Mouse (Mus musculus) heart, embryonic 12.5 days (tissue): ENCODE measurements at regions not wholly inside any gene's neighbourhood (a gene's known extent, or its start where the extent isn't known, plus 50 kb on each side); places are given as distances from the start of the nearest gene placed in this dataset.

ENCODE experiments used
- ATAC-seq: fragments of 200-750 bp; cut with Nextera tagmentation; 2 replicates; pipeline ENCODE4 v1.8.0; 2017; ENCODE audit warnings: moderate TSS enrichment, moderate library complexity; ENCODE audit not compliant: insufficient number of reproducible peaks, low FRiP score
- H3K27ac ChIP-seq: fragments of 300-500 bp; sonication (generic); 2 replicates; pipeline ENCODE4 v1.5.1; 2016; ENCODE audit warnings: mild to moderate bottlenecking, moderate library complexity; ENCODE audit not compliant: poor library complexity, severe bottlenecking
- H3K27me3 ChIP-seq: fragments of 300-500 bp; sonication (generic); replicated peaks from 2 replicates; pipeline ENCODE4 v1.6.1; 2016; ENCODE audit warnings: mild to moderate bottlenecking, moderate library complexity
- H3K36me3 ChIP-seq: fragments of 300-500 bp; sonication (generic); 2 replicates; pipeline ENCODE4 v1.6.1; 2016; ENCODE audit warnings: mild to moderate bottlenecking, moderate library complexity
- H3K4me1 ChIP-seq: fragments of 300-500 bp; sonication (generic); replicated peaks from 2 replicates; pipeline ENCODE4 v1.6.1; 2016; ENCODE audit warnings: mild to moderate bottlenecking
- H3K4me2 ChIP-seq: fragments of 300-500 bp; sonication (generic); 2 replicates; pipeline ENCODE4 v1.6.1; 2016; ENCODE audit warnings: mild to moderate bottlenecking, moderate library complexity
- H3K4me3 ChIP-seq: fragments of 300-500 bp; sonication (generic); 2 replicates; pipeline ENCODE4 v1.5.1; 2016; ENCODE audit warnings: mild to moderate bottlenecking
- H3K9ac ChIP-seq: fragments of 300-500 bp; sonication (generic); 2 replicates; pipeline ENCODE4 v1.6.1; 2016; ENCODE audit warnings: mild to moderate bottlenecking, moderate library complexity
- H3K9me3 ChIP-seq: fragments of 300-500 bp; sonication (generic); replicated peaks from 2 replicates; pipeline ENCODE4 v1.6.1; 2016; ENCODE audit warnings: mild to moderate bottlenecking, moderate library complexity
- WGBS: fragments of 180-500 bp; shearing (Covaris S2); methylation state at CpG from one replicate; pipeline ENCODE4 v1.1.7; 2016; 5-methylcytosine and 5-hydroxymethylcytosine counted together

DNA sequence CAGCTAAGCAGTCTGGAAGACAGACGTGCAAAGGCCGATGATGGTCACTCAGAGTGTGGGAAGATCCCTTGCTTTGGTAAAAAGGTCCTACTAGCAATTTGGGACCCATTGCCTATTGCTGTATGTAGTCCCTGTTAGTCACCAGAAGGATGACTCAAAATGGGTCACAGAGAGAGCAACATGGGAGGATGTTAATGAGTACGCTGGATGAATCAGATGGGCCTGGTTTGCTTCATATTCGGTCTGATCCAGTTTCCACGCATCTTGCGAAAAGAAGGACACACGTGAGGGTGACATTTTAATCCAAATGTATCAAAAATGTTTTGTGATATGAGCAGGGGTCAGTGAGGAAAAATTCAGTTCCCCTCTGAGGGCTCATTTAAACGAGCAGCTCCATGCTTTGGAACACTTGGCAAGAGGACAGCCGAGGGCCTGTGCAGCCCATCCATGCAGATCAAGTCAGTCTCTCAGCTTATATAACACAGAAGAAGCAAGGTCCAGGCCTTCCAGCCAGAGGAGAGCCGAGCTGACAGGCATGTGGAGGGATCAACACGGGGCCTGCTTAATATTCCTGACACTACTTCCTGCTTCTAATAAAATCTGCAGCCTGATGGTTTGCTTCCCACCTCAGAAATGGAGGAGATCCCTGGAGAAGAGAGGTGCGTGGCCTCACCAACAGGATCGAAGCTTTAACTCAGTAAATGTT is 579.2 kb upstream of the Gm26657 start:
- Histone ChIP-seq H3K9ac (no peak overlapping the region), H3K4me2 (no peak overlapping the region), H3K4me3 (no peak overlapping the region), H3K27me3 (no peaks in the 10 kb centered on the region), H3K4me1 (no peaks in the 10 kb centered on the region), H3K27ac (no peak overlapping the region), H3K9me3 (peaks cover 3% of the 10 kb centered on the region; the same call in 1 of the 2 replicates), H3K36me3 (no peaks in the 10 kb centered on the region)
- ATAC-seq, result no peak
- WGBS, result 84% methylated on average over 13 of the region's 13 CpGs

DNA sequence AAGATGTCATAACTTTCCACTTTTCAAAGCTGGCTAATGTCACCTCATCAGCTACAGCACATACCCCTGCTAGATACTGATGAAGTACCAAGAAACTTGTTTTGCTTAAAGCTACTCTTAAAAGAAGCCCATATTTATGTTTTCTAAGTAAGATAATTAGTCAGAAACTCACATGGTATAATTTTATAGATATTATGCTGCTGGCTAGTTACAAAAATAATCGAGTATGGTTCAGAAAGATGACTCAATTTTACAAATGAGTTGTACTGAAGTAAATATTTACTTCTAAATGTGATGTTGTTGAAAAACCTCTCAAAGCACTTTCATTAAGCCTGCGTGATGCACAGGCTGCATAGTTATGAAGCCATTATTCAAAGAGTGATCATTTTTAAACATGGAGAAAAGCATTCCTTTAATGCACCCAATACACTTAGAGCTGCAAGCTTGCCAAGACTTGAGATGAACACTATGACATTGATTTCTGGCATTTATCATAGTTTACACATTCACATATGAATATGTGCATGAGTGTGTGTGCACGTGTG is 582.3 kb upstream of the Gm26657 start:
- ATAC-seq, result no peak
- Histone ChIP-seq H3K27me3 (no peaks in the 10 kb centered on the region), H3K27ac (no peak overlapping the region), H3K9me3 (peaks cover 3% of the 10 kb centered on the region; the same call in 1 of the 2 replicates), H3K9ac (no peak overlapping the region), H3K4me1 (no peaks in the 10 kb centered on the region), H3K4me3 (no peak overlapping the region), H3K36me3 (no peaks in the 10 kb centered on the region), H3K4me2 (no peak overlapping the region)
- 82% methylated on average over 3 of the region's 3 CpGs for WGBS

DNA sequence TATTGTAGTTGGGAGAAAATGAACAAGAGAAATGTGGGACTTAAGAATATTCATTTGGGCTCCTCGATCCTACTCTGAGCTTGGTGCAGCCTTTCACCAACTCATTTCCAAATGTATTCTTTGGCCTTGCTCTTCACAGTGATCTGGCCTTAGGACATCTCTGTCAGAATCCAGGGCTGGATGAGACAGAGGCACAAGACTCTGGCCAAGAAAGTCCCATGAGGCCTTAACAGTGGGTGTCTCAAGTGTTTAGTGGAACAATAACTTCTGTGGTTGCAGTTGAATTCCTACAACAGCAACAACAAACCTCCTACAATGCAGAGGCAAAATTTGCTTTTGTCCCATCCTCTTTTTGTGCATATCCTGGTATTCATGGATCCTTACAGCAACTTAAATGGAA is 589.2 kb upstream of the Gm26657 start:
- Histone ChIP-seq H3K4me2 (no peak overlapping the region), H3K36me3 (no peaks in the 10 kb centered on the region), H3K4me1 (no peaks in the 10 kb centered on the region), H3K9ac (no peak overlapping the region), H3K4me3 (no peak overlapping the region), H3K27ac (no peak overlapping the region), H3K27me3 (no peaks in the 10 kb centered on the region), H3K9me3 (no peaks in the 10 kb centered on the region)
- 94% methylated on average over 1 of the region's 1 CpGs for WGBS
- no peak for ATAC-seq

DNA sequence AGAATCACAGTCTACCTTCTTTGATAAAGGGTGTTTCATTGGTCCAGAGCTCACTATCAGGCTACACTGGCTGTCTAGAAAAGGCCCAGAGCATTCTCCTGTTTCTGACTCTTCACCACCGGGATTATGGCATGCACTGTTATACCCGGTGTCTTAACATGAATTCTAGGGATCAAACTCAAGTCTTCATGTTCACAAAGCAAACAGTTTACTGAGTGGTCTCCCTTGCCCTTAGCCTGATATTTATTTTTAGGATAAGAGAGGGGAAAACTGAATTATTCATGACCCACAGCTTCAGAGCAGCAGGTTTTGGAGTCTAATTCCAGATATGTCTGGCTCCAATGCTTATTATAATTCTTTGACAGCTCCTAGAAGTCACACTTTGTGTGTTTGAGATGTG is 596.0 kb upstream of the Gm26657 start:
- WGBS, result 82% methylated on average over 2 of the region's 2 CpGs
- no peaks in the 10 kb centered on the region for H3K4me1 ChIP-seq
- H3K27me3 ChIP-seq, result no peaks in the 10 kb centered on the region
- no peak overlapping the region for H3K4me2 ChIP-seq
- H3K36me3 ChIP-seq, result no peaks in the 10 kb centered on the region
- no peak overlapping the region for H3K4me3 ChIP-seq
- no peaks in the 10 kb centered on the region for H3K9me3 ChIP-seq
- no peak overlapping the region for H3K27ac ChIP-seq
- no peak overlapping the region for H3K9ac ChIP-seq
- no peak for ATAC-seq

DNA sequence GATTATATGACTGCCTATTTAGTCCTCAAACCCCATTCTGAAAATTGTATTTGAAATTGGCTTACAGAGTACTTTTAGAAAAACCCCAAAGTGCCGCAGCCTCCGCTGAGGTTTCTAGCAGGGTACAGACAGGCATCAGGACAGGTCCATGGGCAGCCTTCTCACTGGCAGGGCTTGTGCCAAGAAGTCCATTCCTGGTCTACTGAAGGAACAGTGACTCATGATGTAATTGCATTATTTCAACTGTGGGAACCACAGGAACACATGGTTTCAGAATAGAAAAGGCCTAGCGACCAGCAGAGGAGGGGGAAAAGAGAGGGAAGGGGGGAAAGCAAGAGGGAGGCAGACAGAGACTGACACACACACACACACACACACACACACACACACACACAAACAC is 603.0 kb upstream of the Gm26657 start:
- Histone ChIP-seq H3K4me1 (no peaks in the 10 kb centered on the region), H3K9ac (no peak overlapping the region), H3K4me3 (no peak overlapping the region), H3K27ac (no peak overlapping the region), H3K27me3 (no peaks in the 10 kb centered on the region), H3K9me3 (no peaks in the 10 kb centered on the region), H3K4me2 (no peak overlapping the region), H3K36me3 (no peaks in the 10 kb centered on the region)
- ATAC-seq, result no peak
- WGBS, result 80% methylated on average over 3 of the region's 3 CpGs

DNA sequence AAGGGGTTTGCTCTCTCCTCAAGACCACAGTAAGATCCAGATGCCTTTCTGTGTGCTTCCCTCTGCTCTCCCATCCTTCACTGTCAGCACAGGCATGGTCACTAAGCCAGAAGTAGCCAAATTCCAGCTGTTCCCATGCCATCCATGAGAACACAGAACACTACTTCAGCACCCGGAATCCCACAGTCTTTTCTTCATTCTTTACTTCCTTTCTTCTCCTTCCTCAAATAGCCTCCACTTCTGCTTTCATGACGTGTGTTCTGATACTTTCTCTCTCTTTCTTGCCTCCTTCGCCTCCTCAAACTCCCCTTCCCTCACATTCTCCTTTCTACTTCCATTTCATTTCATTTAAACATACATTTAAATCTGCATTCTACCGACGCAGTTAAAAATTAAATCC is 602.1 kb upstream of the Klf4 start:
- no peak overlapping the region for H3K4me2 ChIP-seq
- H3K4me1 ChIP-seq, result no peaks in the 10 kb centered on the region
- 80% methylated on average over 5 of the region's 5 CpGs for WGBS
- H3K36me3 ChIP-seq, result no peaks in the 10 kb centered on the region
- ATAC-seq, result no peak
- no peak overlapping the region for H3K4me3 ChIP-seq
- no peaks in the 10 kb centered on the region for H3K27me3 ChIP-seq
- no peak overlapping the region for H3K9ac ChIP-seq
- H3K27ac ChIP-seq, result no peak overlapping the region
- H3K9me3 ChIP-seq, result no peaks in the 10 kb centered on the region

DNA sequence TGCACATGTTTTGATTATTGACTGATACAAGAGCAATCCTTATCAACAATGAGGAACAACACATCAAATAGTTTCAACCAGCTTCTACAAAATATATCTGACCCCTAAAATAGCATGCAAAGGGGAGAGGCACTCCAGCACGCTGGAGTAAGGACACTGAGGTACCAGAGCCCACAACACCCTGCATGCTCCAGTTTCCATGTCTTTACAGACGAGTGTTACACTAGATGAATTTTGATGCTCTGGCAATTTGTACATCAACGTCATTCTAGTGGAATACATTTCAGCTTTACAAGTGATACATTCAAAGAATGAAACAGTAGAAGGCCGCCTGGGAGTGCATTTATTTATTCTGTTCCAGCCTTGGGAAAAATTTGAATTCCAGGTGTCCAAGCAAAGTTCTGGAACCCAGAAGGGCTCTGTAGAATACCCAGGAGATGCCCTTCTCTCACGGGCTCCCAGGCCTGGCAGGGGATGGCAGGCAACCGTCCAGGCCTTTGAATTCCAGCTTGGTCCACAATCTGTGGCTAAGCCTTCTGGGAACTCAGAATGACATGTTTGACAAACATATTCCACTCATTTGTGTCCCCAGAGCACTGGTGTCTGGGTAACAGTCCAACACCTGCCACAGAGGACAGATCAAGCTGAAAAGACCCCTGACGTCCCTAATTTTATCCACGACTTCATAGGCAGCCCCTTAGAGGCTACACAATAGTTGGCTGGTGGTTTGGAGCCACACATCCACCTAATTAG is 595.6 kb upstream of the Klf4 start:
- Histone ChIP-seq H3K9me3 (no peaks in the 10 kb centered on the region), H3K4me3 (no peak overlapping the region), H3K4me2 (no peak overlapping the region), H3K4me1 (peaks cover 6% of the 10 kb centered on the region; the same call in 1 of the 2 replicates), H3K27ac (no peak overlapping the region), H3K36me3 (no peaks in the 10 kb centered on the region), H3K27me3 (no peaks in the 10 kb centered on the region), H3K9ac (no peak overlapping the region)
- ATAC-seq, result no peak
- 67% methylated on average over 8 of the region's 8 CpGs for WGBS

DNA sequence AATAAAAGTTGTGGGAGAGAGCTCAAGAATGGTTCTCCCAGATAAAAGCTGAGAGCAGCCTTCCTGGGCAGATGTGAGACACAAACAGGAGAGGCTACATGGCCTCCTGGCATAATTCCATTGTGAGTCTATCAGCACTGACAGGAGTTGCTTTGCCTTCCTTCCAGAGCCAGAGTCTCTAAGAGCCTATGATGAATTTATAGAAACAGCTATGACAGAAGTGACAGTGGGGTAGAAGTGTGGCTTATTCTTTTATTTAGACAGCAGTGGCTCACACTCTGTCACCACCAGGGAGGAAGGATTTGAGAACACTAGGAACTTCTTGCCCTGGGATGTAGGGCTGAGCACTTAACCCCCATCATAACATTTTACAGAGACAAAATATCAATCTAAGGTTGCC is 592.2 kb upstream of the Klf4 start:
- no peak overlapping the region; the same call in 1 of the 2 replicates for H3K27ac ChIP-seq
- H3K4me2 ChIP-seq, result no peak overlapping the region
- no peaks in the 10 kb centered on the region for H3K9me3 ChIP-seq
- ATAC-seq, result no peak
- no peaks in the 10 kb centered on the region for H3K27me3 ChIP-seq
- H3K9ac ChIP-seq, result no peak overlapping the region
- H3K4me3 ChIP-seq, result no peak overlapping the region
- H3K36me3 ChIP-seq, result no peaks in the 10 kb centered on the region
- H3K4me1 ChIP-seq, result peaks cover 6% of the 10 kb centered on the region; the same call in 1 of the 2 replicates

DNA sequence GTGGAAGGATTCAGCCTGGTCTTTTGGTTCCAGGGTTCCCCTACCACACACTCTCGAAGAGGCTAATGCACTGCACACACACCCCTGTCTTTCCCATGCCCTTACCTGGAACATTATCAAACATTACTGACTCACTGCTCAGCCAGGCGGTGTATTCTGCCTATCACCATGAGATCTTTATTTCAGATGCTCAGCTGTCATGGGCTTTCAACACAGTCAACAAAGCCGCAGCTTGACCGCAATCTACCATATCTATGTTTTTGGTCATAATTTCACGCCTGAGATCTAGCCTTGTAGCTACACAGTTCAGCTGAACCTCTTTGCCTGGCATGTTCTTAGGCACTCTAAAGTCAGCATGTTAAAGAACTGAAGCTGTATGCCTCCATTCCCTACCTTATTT is 589.9 kb upstream of the Klf4 start:
- Histone ChIP-seq H3K27me3 (no peaks in the 10 kb centered on the region), H3K27ac (no peak overlapping the region), H3K4me3 (no peak overlapping the region), H3K9ac (no peak overlapping the region), H3K4me2 (no peak overlapping the region), H3K4me1 (peaks cover 6% of the 10 kb centered on the region; the same call in 1 of the 2 replicates), H3K36me3 (no peaks in the 10 kb centered on the region), H3K9me3 (no peaks in the 10 kb centered on the region)
- 86% methylated on average over 5 of the region's 5 CpGs for WGBS
- ATAC-seq, result no peak

DNA sequence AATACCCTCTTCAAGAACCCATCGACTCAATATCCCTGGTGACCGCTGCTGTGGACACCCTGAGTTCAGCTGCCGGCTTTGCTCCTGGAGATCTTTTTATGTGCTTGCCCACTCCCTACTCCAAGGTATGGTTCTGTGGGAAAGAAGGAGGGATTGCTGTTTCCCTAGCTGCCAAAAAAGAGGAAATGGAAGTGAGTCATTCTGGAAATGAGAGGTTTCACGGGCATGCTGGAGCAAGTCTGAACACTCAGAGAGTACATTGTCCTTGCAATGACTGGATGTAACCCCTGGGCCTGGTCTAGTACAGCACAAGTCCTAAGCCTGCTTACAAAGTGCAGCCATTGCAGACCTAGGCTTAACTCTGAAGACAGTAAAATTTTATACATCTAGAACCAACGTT is 589.4 kb upstream of the Klf4 start:
- WGBS, result 75% methylated on average over 5 of the region's 5 CpGs
- no peak overlapping the region for H3K27ac ChIP-seq

DNA sequence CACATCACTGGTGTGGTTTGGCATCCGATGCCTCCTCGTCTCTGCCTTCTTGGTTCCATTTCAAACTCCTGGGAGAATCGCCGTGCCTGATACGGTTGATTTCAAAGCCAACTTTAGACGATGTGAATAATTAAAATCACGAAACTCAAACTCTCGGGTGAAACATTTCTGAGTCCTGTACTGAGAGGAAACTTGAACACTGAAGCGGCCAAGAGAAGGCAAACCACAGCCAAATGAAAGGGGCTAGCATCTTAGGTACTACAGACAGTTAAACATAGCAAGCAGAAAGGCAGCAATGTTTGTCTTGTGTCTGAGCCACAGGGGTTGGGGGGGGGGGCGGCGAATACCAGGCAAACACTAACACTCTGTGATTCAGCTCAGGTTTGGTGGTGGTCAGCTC is 588.1 kb upstream of the Klf4 start:
- H3K4me2 ChIP-seq, result no peak overlapping the region
- ATAC-seq, result no peak
- H3K9me3 ChIP-seq, result no peaks in the 10 kb centered on the region
- H3K4me1 ChIP-seq, result peaks cover 6% of the 10 kb centered on the region; the same call in 1 of the 2 replicates
- no peak overlapping the region for H3K27ac ChIP-seq
- H3K36me3 ChIP-seq, result no peaks in the 10 kb centered on the region
- no peak overlapping the region for H3K4me3 ChIP-seq
- no peaks in the 10 kb centered on the region for H3K27me3 ChIP-seq
- WGBS, result 82% methylated on average over 11 of the region's 11 CpGs
- no peak overlapping the region for H3K9ac ChIP-seq

More for the DNA sequence above, 589.4 kb upstream of the Klf4 start:
- ATAC-seq, result no peak
- Histone ChIP-seq H3K9me3 (no peaks in the 10 kb centered on the region), H3K4me3 (no peak overlapping the region), H3K4me1 (peaks cover 6% of the 10 kb centered on the region; the same call in 1 of the 2 replicates), H3K27me3 (no peaks in the 10 kb centered on the region), H3K36me3 (no peaks in the 10 kb centered on the region), H3K4me2 (no peak overlapping the region), H3K9ac (no peak overlapping the region)
